Mouse (Mus musculus) T-helper 1 cell (primary cell): ENCODE results near the gene Nr1d1.

Experiments
- in situ Hi-C: fragments of 300-600 bp; cut with MboI, MseI; formaldehyde crosslinking; loops from one replicate; pipeline ENCODE4 v1.15.1; 2025; ENCODE audit warnings: high pct_unique_total_duplicates

Nr1d1 gene

GRCm38 (mm10) chr11:98771844-98772525, 3.1 kb downstream of the Nr1d1 start:
- in situ Hi-C loops = no loop called here

DNA sequence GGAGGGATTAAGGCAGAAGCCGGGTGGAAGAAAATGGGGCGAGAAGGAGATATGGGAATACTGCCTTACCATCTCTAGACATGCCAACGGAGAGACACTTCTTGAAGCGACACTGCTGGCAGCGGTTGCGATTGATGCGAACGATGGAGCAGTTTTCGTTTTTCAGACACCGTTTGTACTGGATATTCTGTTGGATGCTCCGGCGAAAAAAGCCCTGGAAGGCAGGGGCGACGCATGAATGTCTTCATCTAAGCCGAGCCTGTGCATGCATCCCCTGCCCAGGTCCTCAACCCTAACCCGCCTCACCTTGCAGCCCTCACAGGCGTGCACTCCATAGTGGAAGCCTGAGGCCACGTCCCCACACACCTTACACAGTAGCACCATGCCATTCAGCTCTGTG, 4.0 kb downstream of the Nr1d1 start:
- in situ Hi-C loops = no loop called here

- in situ Hi-C loops = no loop called here
Measured at GRCm38 (mm10) chr11:98770096-98770975, 4.8 kb downstream of the Nr1d1 start.

DNA sequence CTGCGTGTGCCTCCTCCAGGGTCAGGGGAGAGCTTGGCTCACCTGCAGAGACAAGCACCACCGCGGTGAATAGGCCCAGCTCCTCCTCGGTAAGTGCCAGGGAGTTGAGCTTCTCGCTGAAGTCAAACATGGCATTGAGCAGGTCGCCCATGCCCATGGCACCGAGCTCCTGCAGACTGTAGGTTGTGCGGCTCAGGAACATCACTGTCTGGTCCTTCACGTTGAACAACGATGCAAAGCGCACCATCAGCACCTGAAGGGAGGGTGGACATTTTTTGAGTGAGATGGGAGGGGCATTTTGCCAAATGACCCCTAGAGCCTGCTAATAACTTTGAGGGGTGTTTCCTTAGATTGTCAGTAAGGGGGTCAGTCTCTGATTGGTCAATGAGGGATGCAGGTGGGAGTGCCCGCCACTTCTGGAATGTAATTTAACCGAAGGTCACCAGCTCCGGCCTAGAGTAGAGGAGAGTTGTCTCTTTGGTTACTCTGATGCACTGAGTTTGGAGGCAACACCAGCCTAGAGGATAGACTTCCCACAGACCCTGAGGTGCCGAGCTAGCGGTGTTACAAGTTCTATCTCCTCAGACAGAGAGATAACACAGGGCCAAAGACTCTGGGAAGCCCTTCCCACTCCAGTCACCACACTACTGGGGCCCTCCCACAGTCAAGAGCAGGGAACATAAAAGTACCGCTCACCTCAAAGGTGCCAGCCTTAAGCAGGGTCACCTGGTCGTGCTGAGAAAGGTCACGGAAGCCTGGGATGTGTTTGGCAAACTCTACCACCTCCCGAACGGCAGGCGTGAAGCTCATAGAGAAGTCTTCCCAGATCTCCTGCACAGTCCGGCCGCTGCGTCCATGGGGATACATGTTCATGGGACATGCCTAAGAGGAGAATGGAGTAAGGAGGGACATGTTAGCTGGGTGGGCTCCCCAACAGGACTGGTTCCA, 5.9 kb downstream of the Nr1d1 start:
- in situ Hi-C loops = no loop called here

- in situ Hi-C loops = no loop called here
Measured at GRCm38 (mm10) chr11:98768127-98769006, 6.8 kb downstream of the Nr1d1 start.

- in situ Hi-C loops = no loop called here
Measured at GRCm38 (mm10) chr11:98767713-98768112, 7.4 kb downstream of the Nr1d1 start.

- in situ Hi-C loops = no loop called here
Measured at GRCm38 (mm10) chr11:98767276-98767675, 7.9 kb downstream of the Nr1d1 start.

DNA sequence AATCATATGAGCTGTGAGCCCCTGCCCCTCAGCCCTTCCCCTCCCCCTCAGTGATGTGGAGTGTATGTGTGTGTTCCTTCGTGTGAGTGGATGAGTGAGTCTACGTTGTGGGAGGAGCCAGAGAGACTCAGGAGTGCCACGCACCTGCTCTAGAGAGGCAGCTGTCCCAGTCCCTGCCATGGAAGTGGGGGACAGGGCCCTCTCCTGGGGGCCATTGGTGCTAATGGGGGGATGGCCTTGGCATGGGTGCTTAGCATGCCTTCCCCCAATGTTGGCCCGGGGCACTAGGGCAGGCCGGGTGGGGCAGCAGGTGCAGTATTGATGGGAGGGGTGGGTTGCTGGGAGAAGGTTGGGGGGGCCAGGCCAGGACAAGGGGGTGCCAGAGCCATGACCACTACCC, 8.3 kb downstream of the Nr1d1 start:
- in situ Hi-C loops = no loop called here

GRCm38 (mm10) chr11:98766346-98766745, 8.8 kb downstream of the Nr1d1 start:
- in situ Hi-C loops = no loop called here

DNA sequence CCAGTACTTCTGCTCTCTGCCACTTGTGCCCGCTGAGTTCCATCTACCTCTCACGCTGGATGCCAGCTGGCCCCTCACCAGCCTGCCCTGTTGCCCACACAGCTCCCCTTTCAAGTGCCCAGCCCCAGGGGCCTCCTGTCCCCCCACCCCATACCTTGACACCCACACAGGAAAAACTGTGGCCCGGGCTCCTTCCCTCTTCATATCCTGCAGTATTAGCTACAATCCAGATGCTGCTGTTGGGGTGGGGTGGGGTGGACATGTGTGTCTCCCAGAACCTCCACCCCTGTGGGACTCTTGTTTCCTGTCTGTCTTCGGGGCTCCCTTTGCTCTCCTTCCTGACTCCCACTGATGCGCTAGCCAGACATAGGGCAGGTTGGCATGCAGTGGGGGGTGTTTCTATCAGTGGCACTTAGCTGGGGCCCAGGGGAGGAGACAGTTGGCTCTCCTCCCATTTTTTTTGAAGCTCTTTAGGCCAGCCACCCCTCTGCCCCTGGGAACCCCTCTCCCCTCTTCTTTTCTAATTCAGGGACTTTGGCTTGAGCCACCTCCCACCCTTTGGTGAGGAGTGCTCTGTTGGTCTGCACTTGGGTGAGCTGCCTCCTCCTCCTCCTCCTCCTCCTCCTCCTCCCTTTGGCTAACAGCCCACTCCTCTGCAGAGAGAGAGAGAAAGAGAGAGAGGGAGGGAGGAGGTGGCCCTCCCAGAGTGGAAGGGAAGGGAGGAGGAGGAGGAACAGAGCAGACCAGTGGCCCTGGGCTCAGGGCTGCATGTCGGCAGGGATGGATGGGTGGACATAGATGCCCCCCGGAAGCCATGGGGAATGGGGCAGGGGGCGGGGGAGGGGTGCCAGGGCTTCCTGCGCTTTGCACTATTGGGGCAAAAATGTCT, 9.5 kb downstream of the Nr1d1 start:
- in situ Hi-C loops = no loop called here

GRCm38 (mm10) chr11:98764746-98765145, 10.4 kb downstream of the Nr1d1 start:
- in situ Hi-C loops = no loop called here

DNA sequence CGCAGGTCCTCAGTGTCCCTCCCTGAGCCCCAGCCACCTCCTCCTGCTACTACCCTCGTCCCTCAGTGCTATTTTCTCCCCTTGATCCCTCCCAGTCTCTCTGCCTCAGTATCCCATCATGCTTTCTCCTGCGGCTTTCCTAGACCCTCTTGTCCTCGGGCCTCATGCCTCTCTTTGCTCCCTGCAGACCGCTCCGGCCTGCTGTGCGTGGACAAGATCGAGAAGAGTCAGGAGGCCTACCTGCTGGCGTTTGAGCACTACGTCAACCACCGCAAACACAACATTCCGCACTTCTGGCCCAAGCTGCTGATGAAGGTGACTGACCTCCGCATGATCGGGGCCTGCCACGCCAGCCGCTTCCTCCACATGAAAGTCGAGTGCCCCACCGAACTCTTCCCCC, 11.0 kb downstream of the Nr1d1 start:
- in situ Hi-C loops = no loop called here

GRCm38 (mm10) chr11:98763502-98763861, 11.7 kb downstream of the Nr1d1 start:
- in situ Hi-C loops = no loop called here

GRCm38 (mm10) chr11:98762756-98763501, 12.2 kb downstream of the Nr1d1 start:
- in situ Hi-C loops = no loop called here

DNA sequence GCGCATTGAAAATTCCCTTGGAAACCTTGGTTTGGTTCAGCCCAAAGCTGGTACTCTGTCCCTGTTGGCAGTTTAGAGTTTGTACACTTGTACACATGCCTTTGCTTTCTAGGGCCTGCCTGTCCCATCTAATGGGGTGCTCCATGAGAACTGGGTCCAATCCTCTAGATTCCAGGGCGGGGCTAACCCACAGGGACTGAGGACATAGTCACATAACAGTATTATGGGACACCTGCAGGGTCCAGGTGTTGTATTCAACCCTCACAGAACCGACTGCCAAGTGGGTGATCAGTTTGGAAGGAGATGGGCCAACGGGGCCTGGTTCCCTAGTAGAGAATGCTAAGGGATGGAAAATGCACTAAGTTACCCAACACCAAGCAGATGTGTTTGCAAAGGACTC, 13.2 kb downstream of the Nr1d1 start:
- in situ Hi-C loops = no loop called here

DNA sequence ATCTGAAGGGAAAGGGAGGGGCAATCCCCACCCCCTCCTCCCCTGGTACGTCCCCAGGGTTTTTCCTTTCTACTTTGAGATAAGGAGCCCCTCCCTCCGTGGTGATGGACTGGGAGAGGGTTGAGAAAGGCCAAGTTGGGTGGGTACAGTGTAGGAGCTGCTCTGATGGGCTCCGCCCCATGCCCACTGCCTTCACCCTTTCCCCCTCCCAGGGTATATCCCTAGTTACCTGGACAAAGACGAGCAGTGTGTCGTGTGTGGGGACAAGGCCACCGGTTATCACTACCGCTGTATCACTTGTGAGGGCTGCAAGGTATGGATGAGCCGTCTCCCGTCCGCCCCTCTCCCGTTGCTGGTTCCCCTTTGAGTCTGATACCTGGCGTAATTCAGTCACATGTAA, 18.4 kb downstream of the Nr1d1 start:
- in situ Hi-C loops = no loop called here

- in situ Hi-C loops = no loop called here
Measured at GRCm38 (mm10) chr11:98755726-98756380, 19.3 kb downstream of the Nr1d1 start.

- in situ Hi-C loops = no loop called here
Measured at GRCm38 (mm10) chr11:98754621-98755181, 20.4 kb downstream of the Nr1d1 start.
